Mouse (Mus musculus) heart, embryonic 11.5 days (tissue): ENCODE results near the gene Creb3l2. TPM values are rescaled to one million over a fixed set of nuclear protein-coding genes. Genes with fewer than 3 reads are reported as not detected.
A peak's percentile ranks its signal among the peaks of the same experiment; 100 is the strongest.

Experiments used
- ATAC-seq: fragments of 200-750 bp; cut with Nextera tagmentation; replicated peaks from 2 replicates; pipeline ENCODE4 v1.8.0; 2017; ENCODE audit warnings: moderate library complexity; ENCODE audit not compliant: insufficient number of reproducible peaks, low FRiP score, low TSS enrichment
- H3K27ac ChIP-seq: fragments of 300-500 bp; sonication (generic); 2 replicates; pipeline ENCODE4 v1.5.1; 2014; ENCODE audit warnings: mild to moderate bottlenecking, low read depth, low read length
- H3K27me3 ChIP-seq: fragments of 300-500 bp; sonication (generic); 2 replicates; pipeline ENCODE4 v1.6.1; 2014; ENCODE audit warnings: mild to moderate bottlenecking, low read length, mixed read lengths; ENCODE audit not compliant: control insufficient read depth, insufficient read depth
- H3K36me3 ChIP-seq: fragments of 300-500 bp; sonication (generic); 2 replicates; pipeline ENCODE4 v1.6.1; 2014; ENCODE audit warnings: mild to moderate bottlenecking, low read length, moderate library complexity, mixed read lengths; ENCODE audit not compliant: control insufficient read depth, insufficient read depth
- H3K4me1 ChIP-seq: fragments of 300-500 bp; sonication (generic); 2 replicates; pipeline ENCODE4 v1.6.1; 2014; ENCODE audit warnings: low read length; ENCODE audit not compliant: control insufficient read depth, insufficient read depth
- H3K4me2 ChIP-seq: fragments of 300-500 bp; sonication (generic); 2 replicates; pipeline ENCODE4 v1.6.1; 2014; ENCODE audit warnings: mild to moderate bottlenecking, moderate library complexity
- H3K4me3 ChIP-seq: fragments of 300-500 bp; sonication (generic); 2 replicates; pipeline ENCODE4 v1.5.1; 2014; ENCODE audit warnings: low read depth, low read length
- H3K9ac ChIP-seq: fragments of 300-500 bp; sonication (generic); 2 replicates; pipeline ENCODE4 v1.6.1; 2014; ENCODE audit warnings: mild to moderate bottlenecking, low read depth, low read length, moderate library complexity
- H3K9me3 ChIP-seq: fragments of 300-500 bp; sonication (generic); replicated peaks from 2 replicates; pipeline ENCODE4 v1.6.1; 2016; ENCODE audit warnings: low read length; ENCODE audit not compliant: control insufficient read depth
- WGBS: fragments of 180-500 bp; shearing (Covaris S2); extraction: QIAGEN DNeasy Blood & Tissue Kit; methylation state at CpG from one replicate; pipeline ENCODE4 v1.1.7; 2014; ENCODE audit not compliant: insufficient replicate concordance; 5-methylcytosine and 5-hydroxymethylcytosine counted together
- polyA plus RNA-seq: library from polyadenylated mRNA; unstranded; fragments of >200 nt; fragmentation: Nextera tagmentation; extraction: Ambion mirVana; gene quantifications from 2 replicates; pipeline ENCODE4 v1.2.1, GENCODE M21; 2014

Creb3l2 gene
- polyA plus RNA-seq, 1 experiment from 2014 or later, result 42.9 TPM

GRCm38 (mm10) chr6:37298982-37299381, 143.0 kb downstream of the Creb3l2 start:
- no peak for ATAC-seq
- 37% methylated on average over 4 of the region's 4 CpGs for WGBS
- peaks cover 43% of the 10 kb centered on the region for H3K27me3 ChIP-seq
- peak overlapping the region; percentile 98 for H3K4me2 ChIP-seq
- H3K9me3 ChIP-seq, result no peaks in the 10 kb centered on the region
- no peak overlapping the region for H3K27ac ChIP-seq
- H3K9ac ChIP-seq, result no peak overlapping the region
- H3K36me3 ChIP-seq, result no peaks in the 10 kb centered on the region
- 0 out of 2 replicates have a peak, but pooled peaks cover 2% of the 10 kb centered on the region for H3K4me1 ChIP-seq
- peak overlapping the region; percentile 71 for H3K4me3 ChIP-seq

GRCm38 (mm10) chr6:37297744-37298482, 144.0 kb downstream of the Creb3l2 start:
- no peaks in the 10 kb centered on the region for H3K36me3 ChIP-seq
- H3K4me3 ChIP-seq, result no peak overlapping the region
- 54% methylated on average over 8 of the region's 8 CpGs for WGBS
- H3K27me3 ChIP-seq, result peaks cover 43% of the 10 kb centered on the region
- no peak for ATAC-seq
- no peak overlapping the region for H3K27ac ChIP-seq
- no peak overlapping the region for H3K9ac ChIP-seq
- no peaks in the 10 kb centered on the region for H3K9me3 ChIP-seq
- 0 out of 2 replicates have a peak, but pooled peaks cover 2% of the 10 kb centered on the region for H3K4me1 ChIP-seq
- H3K4me2 ChIP-seq, result no peak overlapping the region

GRCm38 (mm10) chr6:37292068-37292467, 149.9 kb downstream of the Creb3l2 start:
- Histone ChIP-seq H3K9me3 (no peaks in the 10 kb centered on the region), H3K36me3 (no peaks in the 10 kb centered on the region), H3K27ac (no peak overlapping the region), H3K9ac (no peak overlapping the region), H3K4me1 (peaks cover 3% of the 10 kb centered on the region; the same call in 1 of the 2 replicates), H3K27me3 (0 out of 2 replicates have a peak, but pooled peaks cover 3% of the 10 kb centered on the region), H3K4me3 (no peak overlapping the region), H3K4me2 (no peak overlapping the region)
- no peak for ATAC-seq
- 83% methylated on average over 2 of the region's 2 CpGs for WGBS

DNA sequence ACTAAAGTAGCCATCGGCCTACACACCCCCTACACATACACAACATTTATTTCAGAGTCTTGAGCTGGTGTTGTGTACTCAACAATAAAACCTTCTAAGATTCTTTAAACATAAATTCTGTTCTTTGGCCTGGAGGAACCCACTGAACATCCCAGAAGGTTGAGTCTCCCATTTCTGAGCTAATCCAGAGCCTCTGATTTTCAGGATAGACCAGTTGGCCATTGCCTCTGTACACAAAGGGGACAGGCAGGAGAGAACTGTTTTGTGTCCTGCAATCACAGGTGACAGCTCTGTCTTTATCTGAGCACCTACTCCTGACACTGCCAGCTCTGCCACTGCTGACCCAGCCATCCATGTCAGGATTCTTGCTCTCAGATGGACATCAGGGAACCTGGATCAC, 150.8 kb downstream of the Creb3l2 start:
- no peak for ATAC-seq
- 89% methylated on average over 1 of the region's 1 CpGs for WGBS
- H3K9me3 ChIP-seq, result no peaks in the 10 kb centered on the region
- H3K4me2 ChIP-seq, result no peak overlapping the region
- no peaks in the 10 kb centered on the region for H3K36me3 ChIP-seq
- no peaks in the 10 kb centered on the region for H3K27me3 ChIP-seq
- peaks cover 3% of the 10 kb centered on the region; the same call in 1 of the 2 replicates for H3K4me1 ChIP-seq
- no peak overlapping the region for H3K4me3 ChIP-seq
- H3K27ac ChIP-seq, result no peak overlapping the region
- no peak overlapping the region for H3K9ac ChIP-seq

GRCm38 (mm10) chr6:37290691-37291090, 151.3 kb downstream of the Creb3l2 start:
- Histone ChIP-seq H3K36me3 (no peaks in the 10 kb centered on the region), H3K4me1 (peaks cover 3% of the 10 kb centered on the region; the same call in 1 of the 2 replicates), H3K27ac (no peak overlapping the region), H3K4me2 (no peak overlapping the region), H3K9me3 (no peaks in the 10 kb centered on the region), H3K27me3 (no peaks in the 10 kb centered on the region), H3K9ac (no peak overlapping the region), H3K4me3 (no peak overlapping the region)
- ATAC-seq, result no peak
- WGBS, result 94% methylated on average over 3 of the region's 3 CpGs

DNA sequence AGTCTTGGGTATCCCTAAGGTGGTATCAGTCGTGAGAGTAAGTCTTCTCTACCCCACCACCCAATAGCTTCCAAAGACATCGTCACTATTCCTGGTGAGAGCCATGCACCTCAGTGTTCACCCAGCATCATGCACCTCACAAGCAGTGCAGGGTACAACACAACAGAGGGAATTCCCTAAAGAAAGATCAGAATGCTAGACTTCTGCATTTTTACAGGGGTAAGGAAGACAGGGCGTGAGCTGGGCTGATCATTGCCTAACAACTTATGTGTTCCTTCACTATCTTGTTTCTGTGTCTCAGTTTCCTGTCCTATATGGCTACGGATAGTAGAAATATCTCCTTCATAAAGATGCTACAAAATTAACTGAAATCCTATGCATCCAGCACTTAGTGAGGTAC, 155.8 kb downstream of the Creb3l2 start:
- no peak overlapping the region for H3K27ac ChIP-seq
- H3K4me2 ChIP-seq, result no peak overlapping the region
- no peaks in the 10 kb centered on the region for H3K36me3 ChIP-seq
- no peak overlapping the region for H3K4me3 ChIP-seq
- no peak overlapping the region for H3K9ac ChIP-seq
- ATAC-seq, result no peak
- H3K27me3 ChIP-seq, result no peaks in the 10 kb centered on the region
- H3K9me3 ChIP-seq, result no peaks in the 10 kb centered on the region
- WGBS, result 83% methylated on average over 4 of the region's 4 CpGs
- peaks cover 20% of the 10 kb centered on the region for H3K4me1 ChIP-seq

GRCm38 (mm10) chr6:37284879-37285278, 157.1 kb downstream of the Creb3l2 start:
- WGBS, result 85% methylated on average over 9 of the region's 9 CpGs
- Histone ChIP-seq H3K4me2 (no peak overlapping the region), H3K9me3 (no peaks in the 10 kb centered on the region), H3K4me1 (peaks cover 22% of the 10 kb centered on the region), H3K4me3 (no peak overlapping the region), H3K9ac (no peak overlapping the region), H3K27me3 (no peaks in the 10 kb centered on the region), H3K36me3 (no peaks in the 10 kb centered on the region), H3K27ac (no peak overlapping the region)
- no peak for ATAC-seq

GRCm38 (mm10) chr6:37283336-37283735, 158.6 kb downstream of the Creb3l2 start:
- H3K4me3 ChIP-seq, result no peak overlapping the region
- H3K27me3 ChIP-seq, result no peaks in the 10 kb centered on the region
- no peaks in the 10 kb centered on the region for H3K36me3 ChIP-seq
- no peak overlapping the region for H3K4me2 ChIP-seq
- no peak overlapping the region for H3K9ac ChIP-seq
- no peaks in the 10 kb centered on the region for H3K9me3 ChIP-seq
- 44% methylated on average over 2 of the region's 2 CpGs for WGBS
- ATAC-seq, result no peak
- H3K4me1 ChIP-seq, result peaks cover 22% of the 10 kb centered on the region
- H3K27ac ChIP-seq, result no peak overlapping the region

DNA sequence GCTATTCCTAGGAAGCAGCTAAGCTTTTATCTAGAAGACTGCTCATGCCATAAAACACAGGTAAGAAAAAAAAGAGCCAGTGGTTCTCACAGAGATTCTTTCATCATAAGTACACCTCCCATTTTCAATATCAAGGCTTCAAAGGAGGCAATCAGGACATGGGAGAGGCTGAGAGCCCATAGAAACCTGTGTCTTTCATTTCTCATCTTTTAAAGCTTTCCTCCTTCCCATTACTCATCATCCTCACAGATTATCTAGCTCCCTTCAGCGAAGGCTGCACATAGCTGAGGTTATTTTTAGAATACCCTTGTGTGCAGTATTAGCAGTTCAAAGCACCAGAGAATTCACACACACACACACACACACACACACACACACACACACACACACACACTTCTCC, 159.3 kb downstream of the Creb3l2 start:
- H3K36me3 ChIP-seq, result no peaks in the 10 kb centered on the region
- ATAC-seq, result no peak
- H3K27ac ChIP-seq, result peak overlapping the region; percentile 25; the same call in 1 of the 2 replicates
- H3K9ac ChIP-seq, result no peak overlapping the region
- peaks cover 22% of the 10 kb centered on the region for H3K4me1 ChIP-seq
- H3K27me3 ChIP-seq, result no peaks in the 10 kb centered on the region
- H3K9me3 ChIP-seq, result no peaks in the 10 kb centered on the region
- no peak overlapping the region for H3K4me3 ChIP-seq
- no peak overlapping the region for H3K4me2 ChIP-seq
- WGBS, result 21% methylated on average over 1 of the region's 1 CpGs
